Comparison of ENCODE assay signal across 38 mouse cellular contexts in genomic region chr5:116048321-116048720, GRCm38 (mm10). TPM values are rescaled to one million over a fixed set of nuclear protein-coding genes. Genes with fewer than 3 reads are reported as not detected.
"Had no signal": no experiment of that assay in that cellular context is flagged by ENCODE, and none has a peak within 500 bp of the region (broad histone marks: within the 10 kb centered on the region; RNA-seq: fewer than 3 reads in every experiment).

No protein-coding gene starts in this region.

- H3K4me3 ChIP-seq: heart, embryonic 12.5 days; heart, embryonic 13.5 days; heart, embryonic 15.5 days; hindbrain, embryonic 10.5 days; hindbrain, embryonic 12.5 days; hindbrain, embryonic 13.5 days; hindbrain, embryonic 15.5 days; intestine, embryonic 15.5 days; kidney, embryonic 15.5 days; layer of hippocampus, adult 2 months; left cerebral cortex, adult 2 months had no signal

- H3K27ac ChIP-seq: heart, embryonic 13.5 days; heart, embryonic 15.5 days; hindbrain, embryonic 10.5 days; hindbrain, embryonic 12.5 days; hindbrain, embryonic 13.5 days; hindbrain, embryonic 14.5 days; hindbrain, embryonic 15.5 days; hindbrain, postnatal 0 days; intestine, embryonic 15.5 days; kidney, embryonic 15.5 days; kidney, postnatal 0 days; layer of hippocampus, adult 2 months; left cerebral cortex, adult 2 months had no signal

- DNase-seq: heart, postnatal 10 days; heart, postnatal 14 days; heart, postnatal 36 days; heart, postnatal 4 days; kidney, adult 11 months; kidney, adult 18-20 months; kidney, adult 2 months; kidney, adult 8-10 months; kidney, adult 9 months; kidney, postnatal 10 days; kidney, postnatal 14 days; kidney, postnatal 25 days; kidney, postnatal 36 days; kidney, postnatal 4 days; layer of hippocampus, adult 9-11 months; layer of hippocampus, postnatal 36 days had no signal

RNA-seq across cellular contexts. Expression of gene Tmem233, which starts 34.7 kb away (rescaled TPM):
- total RNA-seq: heart, postnatal 10 days; heart, postnatal 14 days; heart, postnatal 25 days; heart, postnatal 36 days; heart, postnatal 4 days; hematopoietic stem cell, adult 5-6 weeks; hindbrain, postnatal 0 days; layer of hippocampus, adult 18-20 months; layer of hippocampus, adult 2 months; layer of hippocampus, adult 8-10 months; layer of hippocampus, postnatal 10 days; layer of hippocampus, postnatal 14 days; layer of hippocampus, postnatal 25 days; layer of hippocampus, postnatal 36 days; left cerebral cortex, adult 18-20 months; left cerebral cortex, adult 2 months had no signal
